Comparison of ENCODE assay signal across 18 mouse cellular contexts in the genomic region with DNA sequence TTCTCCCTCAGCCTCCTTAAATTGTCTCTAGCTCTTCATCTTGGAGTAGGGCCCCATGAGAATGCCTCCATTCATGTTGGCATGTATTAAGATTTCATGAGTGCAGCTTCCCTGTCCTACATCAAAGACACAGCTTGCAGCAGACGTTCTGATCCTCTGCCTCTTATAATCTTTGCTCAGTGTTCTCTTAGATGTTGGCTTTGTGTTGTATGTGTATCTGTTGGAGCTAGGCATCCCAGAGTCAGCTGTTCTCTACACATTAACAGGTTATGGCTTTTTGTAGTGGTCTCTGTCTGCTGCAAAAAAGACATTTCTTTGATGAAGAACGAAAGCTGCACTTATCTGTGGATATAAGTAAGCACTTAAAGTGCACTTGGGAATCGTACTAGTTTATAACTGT. TPM values are rescaled to one million over a fixed set of nuclear protein-coding genes. Genes with fewer than 3 reads are reported as not detected.
"Had no signal": no experiment of that assay in that cellular context is flagged by ENCODE, and none has a peak within 500 bp of the region (broad histone marks: within the 10 kb centered on the region; RNA-seq: fewer than 3 reads in every experiment).

No protein-coding gene starts in this region.

- DNase-seq: lung, adult 18-20 months; lung, embryonic 14.5 days; lung, postnatal 10 days; lung, postnatal 4 days; right cerebral cortex, postnatal 14 days; thymus, adult 2 months; thymus, postnatal 25 days; thymus, postnatal 4 days had no signal

- ATAC-seq: liver, embryonic 12.5 days had no signal

- H3K36me3 ChIP-seq: liver, embryonic 12.5 days; midbrain, embryonic 12.5 days; neural tube, embryonic 12.5 days; stomach, embryonic 15.5 days had no signal

- H3K9me3 ChIP-seq: liver, embryonic 12.5 days; midbrain, embryonic 12.5 days; neural tube, embryonic 12.5 days; stomach, embryonic 15.5 days had no signal

- H3K27ac ChIP-seq: liver, embryonic 12.5 days; liver, embryonic 14.5 days; midbrain, embryonic 12.5 days; neural tube, embryonic 12.5 days; stomach, embryonic 15.5 days; stomach, postnatal 0 days had no signal

- H3K9ac ChIP-seq: liver, embryonic 12.5 days; liver, embryonic 14.5 days; lung, embryonic 14.5 days; midbrain, embryonic 12.5 days; neural tube, embryonic 12.5 days; stomach, embryonic 15.5 days had no signal

- H3K4me2 ChIP-seq: liver, embryonic 12.5 days; lung, embryonic 14.5 days; midbrain, embryonic 12.5 days; neural tube, embryonic 12.5 days; stomach, embryonic 15.5 days had no signal

- H3K4me1 ChIP-seq: liver, embryonic 12.5 days; midbrain, embryonic 12.5 days; neural tube, embryonic 12.5 days; stomach, embryonic 15.5 days had no signal

- H3K4me3 ChIP-seq: liver, embryonic 12.5 days; midbrain, embryonic 12.5 days; neural tube, embryonic 12.5 days; stomach, embryonic 15.5 days had no signal

- H3K27me3 ChIP-seq: neural tube, embryonic 12.5 days; stomach, embryonic 15.5 days had no signal

RNA-seq across cellular contexts. Expression of gene Kcna1, which starts 18.4 kb away (rescaled TPM):
- total RNA-seq: megakaryocyte, adult 5-6 weeks; megakaryocyte-erythroid progenitor cell, adult 5-6 weeks; monocyte, adult 5-6 weeks; neutrophil, adult 5-6 weeks had no signal
- polyA plus RNA-seq: liver, embryonic 14.5 days had no signal
